Mouse (Mus musculus): ENCODE measurements around the gene Wdr18. TPM values are rescaled to one million over a fixed set of nuclear protein-coding genes. Genes with fewer than 3 reads are reported as not detected.
"Not testable (repeated sequence)": the region's sequence is repeated elsewhere in the genome, so short reads cannot be mapped to it uniquely, and the experiment has no call there.

The Wdr18 gene
- total RNA-seq, 2 experiments from 2014 or later: 42.6 to 45.3 TPM

- DNase-seq (ENCODE audit: low spot score in 2 of 2): no peak
Measured at GRCm38 (mm10) chr10:79945507-79946234, 14.3 kb upstream of the Wdr18 start.

GRCm38 (mm10) chr10:79946752-79947322 lies 13.1 kb upstream of the Wdr18 start:
- DNase-seq (ENCODE audit: low spot score in 2 of 2): no peak

- no peak for DNase-seq (ENCODE audit: low spot score in 2 of 2)
Measured at GRCm38 (mm10) chr10:79947502-79947901, 12.4 kb upstream of the Wdr18 start.

- no peak for DNase-seq (ENCODE audit: low spot score in 2 of 2)
Measured at GRCm38 (mm10) chr10:79949873-79950272, 10.1 kb upstream of the Wdr18 start.

- DNase-seq (ENCODE audit: low spot score in 2 of 2): no peak
Measured at GRCm38 (mm10) chr10:79950661-79951060, 9.3 kb upstream of the Wdr18 start.

- no peak for DNase-seq (ENCODE audit: low spot score in 2 of 2)
Measured at GRCm38 (mm10) chr10:79953946-79954345, 6.0 kb upstream of the Wdr18 start.

- DNase-seq (ENCODE audit: low spot score in 2 of 2): no peak
Measured at GRCm38 (mm10) chr10:79955691-79956090, 4.3 kb upstream of the Wdr18 start.

- DNase-seq (ENCODE audit: low spot score in 2 of 2): no peak
Measured at GRCm38 (mm10) chr10:79956643-79957154, 3.3 kb upstream of the Wdr18 start.

GRCm38 (mm10) chr10:79958140-79958816 lies 1.7 kb upstream of the Wdr18 start:
- DNase-seq (ENCODE audit: low spot score in 2 of 2): peak; percentile 61 to 74

GRCm38 (mm10) chr10:79959412-79959811 lies 540 bp upstream of the Wdr18 start:
- DNase-seq (ENCODE audit: low spot score in 2 of 2): not testable (repeated sequence)

GRCm38 (mm10) chr10:79960671-79961294 lies 831 bp downstream of the Wdr18 start:
- DNase-seq (ENCODE audit: low spot score in 2 of 2): no peak

GRCm38 (mm10) chr10:79964727-79965126 lies 4.8 kb downstream of the Wdr18 start:
- DNase-seq (ENCODE audit: low spot score in 2 of 2): no peak

GRCm38 (mm10) chr10:79965325-79965724 lies 5.4 kb downstream of the Wdr18 start:
- DNase-seq (ENCODE audit: low spot score in 2 of 2): no peak

GRCm38 (mm10) chr10:79966886-79967400 lies 7.0 kb downstream of the Wdr18 start:
- DNase-seq (ENCODE audit: low spot score in 2 of 2): no peak

- no peak for DNase-seq (ENCODE audit: low spot score in 2 of 2)
Measured at GRCm38 (mm10) chr10:79968181-79968580, 8.2 kb downstream of the Wdr18 start.

- no peak for DNase-seq (ENCODE audit: low spot score in 2 of 2)
Measured at GRCm38 (mm10) chr10:79969124-79969568, 9.2 kb downstream of the Wdr18 start.

GRCm38 (mm10) chr10:79970415-79971182 lies 10.6 kb downstream of the Wdr18 start, which contains the start of gene Grin3b:
Gene Grin3b, plus strand, starts transcription at chr10:79970715.
- DNase-seq (ENCODE audit: low spot score in 2 of 2): no peak

- no peak for DNase-seq (ENCODE audit: low spot score in 2 of 2)
Measured at GRCm38 (mm10) chr10:79971183-79971497, 11.2 kb downstream of the Wdr18 start.

- DNase-seq (ENCODE audit: low spot score in 2 of 2): no peak
Measured at GRCm38 (mm10) chr10:79972831-79973230, 12.9 kb downstream of the Wdr18 start.

GRCm38 (mm10) chr10:79974087-79974486 lies 14.1 kb downstream of the Wdr18 start:
- no peak for DNase-seq (ENCODE audit: low spot score in 2 of 2)

GRCm38 (mm10) chr10:79974668-79975067 lies 14.7 kb downstream of the Wdr18 start:
- DNase-seq (ENCODE audit: low spot score in 2 of 2): no peak
